Mouse (Mus musculus) lung, postnatal 36 days (tissue): Measurements from ENCODE around the gene Miip.
"Not testable (repeated sequence)": the region's sequence is repeated elsewhere in the genome, so short reads cannot be mapped to it uniquely, and the experiment has no call there.

ENCODE experiments used
- DNase-seq: peaks from one replicate; pipeline ENCODE4 v3.0.0; 2022; ENCODE audit warnings: mixed read lengths

Gene Miip

DNA sequence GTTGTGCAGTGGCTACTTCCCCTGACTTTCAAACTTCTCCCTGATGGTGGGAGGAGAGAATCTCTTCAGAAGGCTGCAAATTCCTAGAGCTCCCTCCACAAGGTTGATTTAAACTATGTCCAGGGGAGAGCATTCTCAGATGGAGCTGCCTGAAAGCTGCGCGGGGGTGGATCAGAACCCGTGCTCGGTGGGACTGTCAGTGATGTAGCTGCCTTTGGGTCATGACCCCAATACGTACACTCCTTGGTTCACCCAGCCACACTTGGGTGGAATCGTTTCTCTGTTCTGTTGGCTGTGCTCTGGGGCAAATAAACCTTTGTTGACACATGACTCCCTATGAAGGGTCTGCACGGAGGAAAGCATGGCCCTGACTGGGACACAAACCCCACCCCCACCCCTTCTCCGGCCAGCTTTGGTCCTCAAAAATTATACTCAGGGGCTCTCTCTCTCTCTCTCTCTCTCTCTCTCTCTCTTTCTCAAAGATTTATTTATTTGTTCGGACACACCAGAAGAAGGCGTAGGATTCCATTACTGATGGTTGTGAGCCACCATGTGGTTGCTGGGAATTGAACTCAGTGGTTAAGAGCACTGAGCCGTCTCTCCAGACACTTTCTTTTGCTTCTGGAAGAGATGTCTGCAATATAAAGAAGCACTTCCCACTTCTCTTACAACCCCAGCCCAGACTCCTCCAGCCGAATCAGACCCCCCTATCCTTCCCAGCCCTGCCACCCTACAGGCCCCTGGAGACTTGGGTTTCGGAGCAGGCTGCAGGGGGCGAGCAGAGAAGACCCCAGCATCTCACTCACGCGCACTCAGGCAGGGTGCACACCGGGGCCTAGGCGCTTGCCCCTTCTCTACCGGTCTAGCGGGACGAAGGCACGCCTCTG, 810 bp downstream of the Miip start:
- DNase-seq, result peak; percentile 23

DNA sequence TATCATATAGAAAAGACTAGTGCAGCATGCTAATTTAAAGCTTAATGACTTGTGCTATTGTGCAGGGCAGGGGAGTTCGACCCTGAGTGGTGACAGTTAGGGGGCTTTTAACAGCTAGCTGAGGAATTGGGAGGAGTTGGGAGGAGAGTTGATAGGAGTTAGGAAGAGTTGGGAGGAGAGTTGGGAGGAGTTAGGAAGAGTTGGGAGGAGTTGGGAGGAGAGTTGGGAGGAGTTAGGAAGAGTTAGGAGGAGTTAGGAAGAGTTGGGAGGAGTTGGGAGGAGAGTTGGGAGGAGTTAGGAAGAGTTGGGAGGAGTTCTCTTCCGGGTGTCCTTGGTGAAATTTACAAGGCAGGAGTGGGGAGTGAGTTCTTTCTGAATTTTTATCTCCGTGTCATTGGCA, 1.8 kb downstream of the Miip start:
- DNase-seq, result peak; percentile 4

DNA sequence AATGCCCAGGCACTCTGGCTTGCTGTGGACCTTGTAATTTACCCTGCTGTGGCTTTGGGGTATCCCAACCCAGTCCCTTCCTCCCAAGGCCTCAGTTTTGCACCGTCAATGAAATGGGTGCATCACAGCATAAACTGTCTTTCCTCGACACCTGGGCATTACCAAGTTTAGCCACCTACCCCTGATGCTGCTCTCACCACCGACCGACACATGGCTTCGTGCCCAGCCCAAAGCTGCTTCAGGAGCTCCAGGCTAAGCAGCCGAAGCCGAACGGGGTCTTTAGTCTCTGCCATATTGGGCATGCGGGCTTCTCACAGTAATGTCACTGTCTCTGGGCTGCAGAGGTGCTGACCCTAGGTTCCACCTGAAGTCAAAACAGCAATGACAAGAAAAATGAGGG, 2.6 kb downstream of the Miip start:
- DNase-seq, result no peak

DNA sequence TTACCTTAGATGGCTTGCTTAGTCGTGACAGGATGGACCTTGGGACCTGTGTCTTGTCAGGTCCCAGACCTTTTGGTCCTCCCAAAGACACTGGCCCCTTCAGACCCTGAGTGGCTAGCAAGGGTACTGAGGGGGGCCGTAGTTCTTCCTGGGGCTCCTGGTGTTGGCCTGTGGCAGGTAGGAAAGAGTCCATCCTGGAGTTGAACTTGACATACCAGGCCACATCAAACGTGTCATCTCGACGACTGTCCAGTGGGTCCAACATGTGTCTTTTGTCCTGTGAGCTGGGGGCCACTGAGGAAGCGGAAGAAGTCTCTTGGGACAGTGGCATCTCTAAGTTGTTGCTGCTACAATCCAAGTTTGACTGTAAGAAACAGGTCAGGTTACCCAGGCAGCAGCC, 3.0 kb downstream of the Miip start:
- DNase-seq, result no peak

DNA sequence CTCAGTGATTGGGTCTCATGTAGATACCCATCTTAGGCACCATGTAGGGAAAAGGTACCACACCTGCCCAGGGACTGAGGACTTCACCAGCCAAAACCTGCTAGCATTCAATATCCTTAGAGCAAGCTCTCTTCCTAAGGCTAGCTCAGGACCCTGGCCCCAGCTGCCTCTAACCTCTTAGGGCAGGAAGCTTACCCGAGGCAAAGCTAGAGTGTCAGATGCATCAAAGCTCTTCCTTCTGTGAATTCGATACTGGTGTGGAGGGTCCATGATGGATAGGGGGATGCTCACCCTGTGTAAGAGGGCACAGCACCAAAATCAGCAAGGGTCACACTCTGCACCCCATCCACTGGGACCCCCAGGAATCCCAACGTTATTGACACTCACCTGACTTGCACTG, 6.6 kb downstream of the Miip start:
- no peak for DNase-seq

DNA sequence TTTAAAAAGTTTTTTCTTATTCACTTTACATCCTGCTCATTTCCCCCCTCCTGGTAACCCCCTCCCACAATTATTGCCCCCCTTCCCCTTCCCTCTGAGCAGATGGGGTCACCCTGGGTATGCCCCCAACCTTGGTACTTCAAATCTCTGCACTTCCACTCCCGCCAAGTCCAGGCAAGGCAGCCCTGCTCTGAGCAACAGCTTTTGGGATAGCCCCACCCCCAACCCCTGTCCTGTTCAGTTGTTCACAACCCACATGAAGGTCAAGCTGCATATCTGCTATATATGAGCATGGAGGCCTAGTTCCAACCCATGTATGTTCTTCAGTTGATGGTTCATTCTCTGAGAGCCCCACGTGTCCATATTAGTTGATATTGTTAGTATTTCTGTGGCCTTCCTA, 17.8 kb downstream of the Miip start:
- no peak for DNase-seq

GRCm38 (mm10) chr4:147848584-147848991, 20.0 kb downstream of the Miip start:
- DNase-seq, result no peak

DNA sequence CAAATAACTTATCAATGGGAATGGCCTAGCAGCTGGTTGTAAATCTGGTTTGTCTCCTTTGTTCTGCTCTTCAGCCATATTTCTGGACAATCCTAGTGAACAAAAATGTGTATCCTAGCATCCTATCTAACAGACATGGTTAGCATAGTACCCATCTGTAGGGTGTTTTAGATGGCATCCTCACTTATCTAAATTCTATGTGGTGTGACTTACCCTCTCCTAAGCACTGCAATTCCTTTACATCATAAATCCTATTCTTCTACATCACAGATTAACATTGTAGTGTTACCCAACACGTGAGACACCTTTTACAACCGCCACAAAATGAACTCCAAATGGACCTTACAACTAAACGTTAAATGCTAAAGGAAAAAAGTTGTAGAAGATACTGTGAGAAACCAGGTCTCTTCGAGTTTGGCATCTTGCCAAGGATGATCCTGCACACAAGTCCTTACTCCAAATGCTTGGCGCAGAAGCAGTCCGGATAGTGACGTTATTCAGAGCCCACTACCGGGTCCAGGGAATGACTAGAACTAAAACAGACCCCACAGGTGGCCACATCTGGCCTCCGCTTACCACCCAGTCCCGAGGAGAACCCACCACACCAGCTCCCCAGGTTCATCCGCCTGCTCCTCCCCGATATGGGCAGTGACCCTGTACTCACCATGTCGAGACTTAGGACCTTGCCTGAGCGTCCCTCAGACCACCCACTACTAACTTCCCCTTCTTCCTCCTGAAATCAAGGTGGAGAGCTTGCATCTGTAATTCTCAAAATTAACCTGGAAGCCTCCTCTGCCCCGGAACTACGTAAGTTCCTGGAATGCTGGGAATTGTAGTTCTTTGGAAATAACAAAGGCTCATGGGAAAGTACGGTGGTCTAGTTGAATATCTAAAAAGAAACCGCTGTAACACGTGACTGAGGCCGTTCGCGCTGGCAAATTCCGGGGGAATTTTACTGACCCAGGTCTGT, 20.7 kb downstream of the Miip start, which contains the start of gene Zfp933:
Gene Zfp933 (minus strand): TSS at position 753 of the 970 bp plus-strand sequence.
- DNase-seq, result peak; percentile 92

- DNase-seq, result no peak
These were observed 25.7 kb downstream of the Miip start for GRCm38 (mm10) chr4:147842871-147843270.

DNA sequence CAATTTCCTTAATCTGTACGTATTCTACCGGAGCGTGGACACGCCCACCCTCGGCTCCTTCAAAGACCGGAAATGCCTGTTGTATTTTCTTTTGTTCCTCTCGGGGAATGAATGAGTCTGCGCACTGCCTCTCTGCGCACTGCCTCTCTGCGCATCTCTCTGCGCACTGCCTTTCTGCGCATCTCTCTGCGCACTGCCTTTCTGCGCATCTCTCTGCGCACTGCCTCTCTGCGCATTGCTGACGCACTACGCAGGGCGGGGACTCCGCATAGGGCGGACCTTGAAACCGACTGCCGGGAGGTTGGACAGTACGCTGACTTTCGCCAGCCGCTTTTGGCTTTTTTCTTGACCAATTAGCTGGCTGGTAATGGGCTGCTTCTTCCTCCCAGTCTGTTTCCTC, 29.3 kb downstream of the Miip start:
- not testable (repeated sequence) for DNase-seq

DNA sequence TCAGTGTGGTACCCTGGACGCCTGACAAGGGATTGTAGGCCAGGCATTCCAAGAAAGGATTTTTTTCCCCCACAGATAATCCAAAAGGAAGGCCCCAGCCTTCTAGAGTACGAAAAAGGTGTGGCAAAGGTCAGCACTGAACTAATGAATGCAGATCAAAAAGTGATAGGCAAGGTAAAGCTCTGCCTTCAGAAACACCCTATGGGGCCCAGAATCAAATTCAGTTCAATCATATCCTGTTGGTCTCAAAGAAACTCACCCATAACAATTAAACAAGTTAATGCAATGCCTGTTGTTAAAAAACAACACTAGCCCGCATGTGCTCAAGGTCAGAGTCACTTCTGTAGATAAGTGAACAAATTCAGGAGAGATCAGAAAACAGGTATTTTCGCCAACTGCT, 44.2 kb downstream of the Miip start:
- DNase-seq, result no peak

DNA sequence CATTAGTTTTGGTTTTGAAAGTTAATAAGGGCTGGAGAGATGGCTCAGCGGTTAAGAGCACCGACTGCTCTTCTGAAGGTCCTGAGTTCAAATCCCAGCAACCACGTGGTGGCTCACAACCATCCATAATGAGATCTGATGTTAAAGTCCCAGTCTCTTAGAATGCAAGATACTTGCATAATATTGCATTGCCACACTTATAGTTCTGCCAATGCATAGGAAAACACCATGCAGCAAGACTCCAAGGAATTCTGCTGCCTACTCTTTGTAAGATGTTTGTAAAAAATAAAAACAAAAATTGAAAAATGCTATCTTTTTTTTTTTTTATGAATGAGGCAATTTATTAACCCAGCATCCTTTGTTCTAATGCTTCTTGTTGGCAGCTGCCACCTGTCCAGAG, 47.2 kb downstream of the Miip start:
- DNase-seq, result not testable (repeated sequence)

DNA sequence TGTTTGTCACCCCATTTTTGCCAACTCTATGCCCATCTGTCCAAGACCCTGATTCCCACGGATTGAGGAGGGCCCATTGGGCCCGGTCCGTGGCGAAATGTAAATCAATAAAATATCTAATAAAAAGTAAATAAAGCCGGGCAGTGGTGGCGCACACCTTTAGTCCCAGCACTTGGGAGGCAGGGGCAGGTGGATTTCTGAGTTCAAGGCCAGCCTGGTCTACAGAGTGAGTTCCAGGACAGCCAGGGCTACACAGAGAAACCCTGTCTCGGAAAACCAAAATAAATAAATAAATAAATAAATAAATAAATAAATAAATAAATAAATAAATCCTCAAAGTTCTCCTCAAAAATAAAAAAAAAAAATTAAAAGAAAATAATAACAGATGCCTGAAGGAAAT, 49.0 kb downstream of the Miip start:
- DNase-seq, result not testable (repeated sequence)

DNA sequence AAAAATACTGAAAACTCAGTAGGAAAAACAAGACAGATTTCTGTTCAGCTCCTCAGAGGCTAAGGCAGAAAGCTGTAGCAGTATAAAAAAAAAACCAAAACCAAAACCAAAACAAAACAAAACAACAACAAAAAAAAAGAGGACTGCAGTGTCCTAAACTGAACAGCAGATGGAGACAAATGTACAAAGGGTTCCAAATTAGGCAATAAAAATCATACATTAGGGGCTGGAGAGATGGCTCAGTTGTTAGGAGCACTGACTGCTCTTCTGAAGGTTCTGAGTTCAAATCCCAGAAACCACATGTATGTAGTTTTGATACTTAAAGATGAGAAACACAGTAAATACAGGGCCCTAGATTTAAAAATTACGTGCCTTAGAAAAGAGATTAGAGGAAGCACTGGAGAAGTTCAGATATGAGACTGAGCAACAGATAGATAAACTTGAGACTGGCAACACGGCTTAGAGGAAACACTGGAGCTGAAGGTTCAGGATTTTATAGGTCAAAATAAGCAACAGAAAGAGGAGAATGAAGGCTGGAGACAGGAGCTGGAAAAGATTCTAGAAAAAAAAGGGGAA, 53.9 kb downstream of the Miip start:
- DNase-seq, result peak; percentile 21

- no peak for DNase-seq
These were observed 55.3 kb downstream of the Miip start for GRCm38 (mm10) chr4:147813249-147813765.
